Mouse (Mus musculus) neutrophil, adult 83 days (primary cell): ENCODE data around the gene Btbd35f15. TPM values are rescaled to one million over a fixed set of nuclear protein-coding genes. Genes with fewer than 3 reads are reported as not detected.

Source experiments
- total RNA-seq, 2 experiments: library from RNA; stranded (reverse); gene quantifications; one replicate each; pipeline ENCODE4 v1.2.4; 2023

The Btbd35f15 gene
- total RNA-seq = not detected

DNA sequence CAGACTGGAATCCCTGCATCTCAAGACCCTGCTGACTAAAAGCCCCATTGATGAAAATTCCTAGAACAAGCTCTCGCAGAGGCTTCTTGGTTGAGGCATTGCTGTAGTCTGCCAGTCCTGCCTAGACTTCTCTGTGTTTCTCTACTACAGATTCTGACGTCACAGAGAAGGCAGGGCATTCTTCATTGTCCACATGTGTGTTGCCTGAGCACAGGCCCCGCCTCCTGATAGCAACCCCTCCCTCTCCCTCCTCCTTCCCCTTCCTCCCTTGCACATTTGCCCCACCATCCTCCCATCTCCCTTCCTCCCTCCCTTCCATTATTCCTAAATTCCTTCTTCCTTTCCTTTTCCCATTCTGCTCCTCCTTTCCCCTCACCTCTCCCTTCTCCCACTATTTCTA, at the start of gene Btbd35f15:
Gene Btbd35f15, minus strand, starts transcription at position 101 of the 400 bp plus-strand sequence.

Other genes starting within 250 kb of the Btbd35f15 start
- not detected for gene Btbd35f13, start 79.9 kb upstream of the Btbd35f15 start, total RNA-seq
- not detected for gene Btbd35f14, start 125.0 kb upstream of the Btbd35f15 start, total RNA-seq